Mouse (Mus musculus) bone marrow, adult 2 months (tissue): ENCODE data around the gene Med26.

ENCODE experiments used
- CTCF ChIP-seq: fragments of 200-500 bp; IDR thresholded peaks from 2 replicates; pipeline ENCODE4 v1.5.1; 2011; ENCODE audit warnings: low read length, control low read depth; ENCODE audit not compliant: control insufficient read depth, insufficient read depth
- POLR2A ChIP-seq: fragments of 200-500 bp; IDR thresholded peaks from 2 replicates; pipeline ENCODE4 v1.6.1; 2011; ENCODE audit warnings: low read depth, mild to moderate bottlenecking, control low read depth, low read length, borderline replicate concordance; ENCODE audit not compliant: control insufficient read depth

DNA sequence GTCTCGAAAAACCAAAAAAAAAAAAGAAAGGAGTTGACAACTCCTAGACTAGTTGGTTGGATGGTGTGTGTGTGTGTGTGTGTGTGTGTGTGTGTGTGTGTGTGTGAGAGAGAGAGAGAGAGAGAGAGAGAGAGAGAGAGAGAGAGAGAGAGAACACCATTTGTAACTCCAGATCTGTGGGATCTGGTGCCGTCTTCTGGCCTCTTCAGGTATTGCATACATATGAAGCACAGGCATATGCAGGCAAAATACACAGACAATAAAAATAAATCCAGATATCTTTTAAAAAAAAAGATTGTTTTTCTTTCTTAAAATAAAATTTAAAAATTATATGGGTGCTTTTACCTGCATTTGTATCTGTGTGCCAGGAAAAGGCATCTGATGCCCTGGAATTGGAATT, 42.1 kb upstream of the Med26 start:
- TF ChIP-seq POLR2A, result no peak
- TF ChIP-seq CTCF, result no peak
